Mouse (Mus musculus): ENCODE results near the gene Cdkn2aip. TPM values are rescaled to one million over a fixed set of nuclear protein-coding genes. Genes with fewer than 3 reads are reported as not detected.

Gene Cdkn2aip
- polyA plus RNA-seq, 2 experiments, result 11.6 to 22.3 TPM

- H3K27me3 ChIP-seq (ENCODE audit: control insufficient read depth, insufficient read depth, low read length), result no peaks in the 10 kb centered on the region
- peak; percentile 57 for DNase-seq (ENCODE audit: low spot score)
- no peaks in the 10 kb centered on the region for H3K4me1 ChIP-seq (ENCODE audit: control insufficient read depth, insufficient read depth, low read length)
- H3K4me3 ChIP-seq (replicated peaks; ENCODE audit: low read length), result no peak overlapping the region
- TF ChIP-seq POLR2A (IDR thresholded peaks at IDR 0.05; ENCODE audit: borderline replicate concordance, extremely low read depth, insufficient read depth, insufficient read length), result no peak
- H3K9ac ChIP-seq (ENCODE audit: low read depth, low read length, severe bottlenecking), result no peak overlapping the region
- ATAC-seq (ENCODE audit: low FRiP score, low read depth), result 0 out of 2 replicates have a peak, but pooled peaks have one; percentile 26
- no peaks in the 10 kb centered on the region for H3K9me3 ChIP-seq (ENCODE audit: control insufficient read depth, low read length)
- WGBS, result 16% methylated on average over 6 of the region's 6 CpGs
- no peak overlapping the region for H3K27ac ChIP-seq (replicated peaks; ENCODE audit: low read depth, low read length)
- no peaks in the 10 kb centered on the region for H3K36me3 ChIP-seq (ENCODE audit: control insufficient read depth, insufficient read depth, low read length)
- no peak overlapping the region for H3K4me2 ChIP-seq (replicated peaks; ENCODE audit: low read depth, low read length, severe bottlenecking)
Observed at GRCm38 (mm10) chr8:47726945-47727344, 13.2 kb upstream of the Cdkn2aip start.

- 57% methylated on average over 4 of the region's 4 CpGs for WGBS
- ATAC-seq (ENCODE audit: low FRiP score, low read depth) (no peak), DNase-seq (ENCODE audit: low spot score) (no peak)
- no peak for TF ChIP-seq POLR2A (IDR thresholded peaks at IDR 0.05; ENCODE audit: borderline replicate concordance, extremely low read depth, insufficient read depth, insufficient read length)
- H3K4me2 ChIP-seq (replicated peaks; ENCODE audit: low read depth, low read length, severe bottlenecking), result no peak overlapping the region
- H3K9ac ChIP-seq (ENCODE audit: low read depth, low read length, severe bottlenecking), result no peak overlapping the region
- no peaks in the 10 kb centered on the region for H3K9me3 ChIP-seq (ENCODE audit: control insufficient read depth, low read length)
- no peaks in the 10 kb centered on the region for H3K4me1 ChIP-seq (ENCODE audit: control insufficient read depth, insufficient read depth, low read length)
- H3K4me3 ChIP-seq (replicated peaks; ENCODE audit: low read length), result no peak overlapping the region
- H3K36me3 ChIP-seq (ENCODE audit: control insufficient read depth, insufficient read depth, low read length), result no peaks in the 10 kb centered on the region
- H3K27me3 ChIP-seq (ENCODE audit: control insufficient read depth, insufficient read depth, low read length), result no peaks in the 10 kb centered on the region
- H3K27ac ChIP-seq (replicated peaks; ENCODE audit: low read depth, low read length), result no peak overlapping the region
Observed at GRCm38 (mm10) chr8:47721609-47722008, 7.9 kb upstream of the Cdkn2aip start.

- no peaks in the 10 kb centered on the region for H3K27me3 ChIP-seq (ENCODE audit: control insufficient read depth, insufficient read depth, low read length)
- no peaks in the 10 kb centered on the region for H3K9me3 ChIP-seq (ENCODE audit: control insufficient read depth, low read length)
- 28% methylated on average over 11 of the region's 11 CpGs for WGBS
- no peak overlapping the region for H3K9ac ChIP-seq (ENCODE audit: low read depth, low read length, severe bottlenecking)
- H3K27ac ChIP-seq (replicated peaks; ENCODE audit: low read depth, low read length), result no peak overlapping the region
- no peak for ATAC-seq (ENCODE audit: low FRiP score, low read depth)
- H3K4me2 ChIP-seq (replicated peaks; ENCODE audit: low read depth, low read length, severe bottlenecking), result no peak overlapping the region
- peaks cover 3% of the 10 kb centered on the region; the same call in 1 of the 2 replicates for H3K4me1 ChIP-seq (ENCODE audit: control insufficient read depth, insufficient read depth, low read length)
- H3K4me3 ChIP-seq (replicated peaks; ENCODE audit: low read length), result no peak overlapping the region
- DNase-seq (ENCODE audit: low spot score), result no peak
- TF ChIP-seq POLR2A (IDR thresholded peaks at IDR 0.05; ENCODE audit: borderline replicate concordance, extremely low read depth, insufficient read depth, insufficient read length), result no peak
- no peaks in the 10 kb centered on the region for H3K36me3 ChIP-seq (ENCODE audit: control insufficient read depth, insufficient read depth, low read length)
Observed at GRCm38 (mm10) chr8:47718641-47719040, 4.9 kb upstream of the Cdkn2aip start.

GRCm38 (mm10) chr8:47713171-47713663, 515 bp downstream of the Cdkn2aip start:
- no peak for TF ChIP-seq POLR2A (IDR thresholded peaks at IDR 0.05; ENCODE audit: borderline replicate concordance, extremely low read depth, insufficient read depth, insufficient read length)
- Histone ChIP-seq H3K27me3 (ENCODE audit: control insufficient read depth, insufficient read depth, low read length) (no peaks in the 10 kb centered on the region), H3K27ac (replicated peaks; ENCODE audit: low read depth, low read length) (peak overlapping the region; percentile 94), H3K4me2 (replicated peaks; ENCODE audit: low read depth, low read length, severe bottlenecking) (peak overlapping the region; percentile 77), H3K36me3 (ENCODE audit: control insufficient read depth, insufficient read depth, low read length) (peaks cover 24% of the 10 kb centered on the region), H3K4me3 (replicated peaks; ENCODE audit: low read length) (peak overlapping the region; percentile 96), H3K9me3 (ENCODE audit: control insufficient read depth, low read length) (no peaks in the 10 kb centered on the region), H3K4me1 (ENCODE audit: control insufficient read depth, insufficient read depth, low read length) (peaks cover 3% of the 10 kb centered on the region; the same call in 1 of the 2 replicates), H3K9ac (ENCODE audit: low read depth, low read length, severe bottlenecking) (peak overlapping the region; percentile 83)
- DNase-seq (ENCODE audit: low spot score), result peak; percentile 30
- WGBS, result under 1% methylated on average over 43 of the region's 44 CpGs
- ATAC-seq (ENCODE audit: low FRiP score, low read depth), result peak; percentile 20

- Histone ChIP-seq H3K4me1 (ENCODE audit: control insufficient read depth, insufficient read depth, low read length) (no peaks in the 10 kb centered on the region; the same call in 1 of the 2 replicates), H3K4me2 (replicated peaks; ENCODE audit: low read depth, low read length, severe bottlenecking) (no peak overlapping the region), H3K9me3 (ENCODE audit: control insufficient read depth, low read length) (no peaks in the 10 kb centered on the region), H3K27me3 (ENCODE audit: control insufficient read depth, insufficient read depth, low read length) (no peaks in the 10 kb centered on the region), H3K36me3 (ENCODE audit: control insufficient read depth, insufficient read depth, low read length) (peaks cover 38% of the 10 kb centered on the region), H3K9ac (ENCODE audit: low read depth, low read length, severe bottlenecking) (no peak overlapping the region), H3K27ac (replicated peaks; ENCODE audit: low read depth, low read length) (no peak overlapping the region), H3K4me3 (replicated peaks; ENCODE audit: low read length) (no peak overlapping the region)
- DNase-seq (ENCODE audit: low spot score) (no peak), ATAC-seq (ENCODE audit: low FRiP score, low read depth) (no peak)
- 89% methylated on average over 5 of the region's 5 CpGs for WGBS
- TF ChIP-seq POLR2A (IDR thresholded peaks at IDR 0.05; ENCODE audit: borderline replicate concordance, extremely low read depth, insufficient read depth, insufficient read length), result no peak
Observed at GRCm38 (mm10) chr8:47708106-47708505, 5.6 kb downstream of the Cdkn2aip start.

Measured in limb, embryonic 14.5 days (tissue).